Mouse (Mus musculus) spleen, adult 2 months (tissue): ENCODE measurements at regions not wholly inside any gene's neighbourhood (a gene's known extent, or its start where the extent isn't known, plus 50 kb on each side); places are given as distances from the start of the nearest gene placed in this dataset.

Source experiments
- DNase-seq, 2 experiments: peaks; one replicate each; pipeline versions ENCODE4 v3.0.0 to v3.0.0-alpha.2; 2012 to 2021; ENCODE audit warnings: low spot score in 2 of 2, low read depth in 1 of 2
- H3K27ac ChIP-seq: fragments of 200-500 bp; 2 replicates; pipeline ENCODE4 v1.5.1; 2012; ENCODE audit warnings: low read length, inconsistent platforms; ENCODE audit not compliant: insufficient read depth
- H3K27me3 ChIP-seq: fragments of 200-500 bp; 2 replicates; pipeline ENCODE4 v1.6.1; 2012; ENCODE audit warnings: mild to moderate bottlenecking, moderate library complexity, low read length, inconsistent platforms; ENCODE audit not compliant: control insufficient read depth, insufficient read depth
- H3K36me3 ChIP-seq: fragments of 200-500 bp; 2 replicates; pipeline ENCODE4 v1.6.1; 2012; ENCODE audit warnings: mild to moderate bottlenecking, low read length, inconsistent platforms; ENCODE audit not compliant: control insufficient read depth, insufficient read depth
- H3K4me1 ChIP-seq: fragments of 200-500 bp; 2 replicates; pipeline ENCODE4 v1.6.1; 2011; ENCODE audit warnings: inconsistent platforms; ENCODE audit not compliant: control insufficient read depth, insufficient read depth, insufficient read length
- H3K4me3 ChIP-seq: fragments of 200-500 bp; 2 replicates; pipeline ENCODE4 v1.5.1; 2011; ENCODE audit warnings: mild to moderate bottlenecking, inconsistent platforms; ENCODE audit not compliant: insufficient read depth, insufficient read length; ENCODE audit errors: extremely low read depth
- CTCF ChIP-seq: fragments of 200-500 bp; IDR thresholded peaks from 2 replicates; pipeline ENCODE4 v1.5.1; 2011; ENCODE audit warnings: mild to moderate bottlenecking, inconsistent platforms; ENCODE audit not compliant: insufficient read depth, insufficient read length, insufficient replicate concordance; ENCODE audit errors: extremely low read depth
- POLR2A ChIP-seq: fragments of 200-500 bp; IDR thresholded peaks from 2 replicates; pipeline ENCODE4 v1.6.1; 2011; ENCODE audit warnings: low read depth, low read length, inconsistent platforms
- WGBS: fragments of 180-500 bp; shearing (Covaris S2); methylation state at CpG from one replicate; pipeline ENCODE4 v1.1.7; 2018; 5-methylcytosine and 5-hydroxymethylcytosine counted together

DNA sequence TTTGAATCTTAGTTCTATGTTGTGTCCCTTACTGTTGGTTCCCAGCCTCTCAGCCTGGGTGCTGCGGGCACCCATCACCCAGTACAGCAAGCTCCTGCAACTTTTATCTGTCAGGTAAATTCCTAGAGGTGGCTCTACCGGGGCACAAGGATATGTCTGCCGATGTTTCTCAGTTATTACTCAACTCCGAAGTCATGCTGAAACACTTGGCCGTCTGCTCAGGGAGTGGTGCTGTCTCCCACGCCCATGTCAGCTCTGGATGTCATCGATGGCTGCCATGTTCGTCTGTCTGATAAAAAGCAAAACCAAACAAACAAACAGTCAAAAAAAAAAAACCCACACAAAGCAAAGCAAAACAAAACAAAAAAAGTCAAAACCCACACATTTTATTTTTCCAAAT, 171.4 kb downstream of the Bmp7 start:
- no peak for DNase-seq
- Histone ChIP-seq H3K27me3 (no peaks in the 10 kb centered on the region), H3K36me3 (no peaks in the 10 kb centered on the region), H3K4me3 (no peak overlapping the region), H3K4me1 (no peaks in the 10 kb centered on the region), H3K27ac (no peak overlapping the region)
- TF ChIP-seq POLR2A (no peak), CTCF (no peak)
- WGBS = 82% methylated on average over 8 of the region's 8 CpGs

DNA sequence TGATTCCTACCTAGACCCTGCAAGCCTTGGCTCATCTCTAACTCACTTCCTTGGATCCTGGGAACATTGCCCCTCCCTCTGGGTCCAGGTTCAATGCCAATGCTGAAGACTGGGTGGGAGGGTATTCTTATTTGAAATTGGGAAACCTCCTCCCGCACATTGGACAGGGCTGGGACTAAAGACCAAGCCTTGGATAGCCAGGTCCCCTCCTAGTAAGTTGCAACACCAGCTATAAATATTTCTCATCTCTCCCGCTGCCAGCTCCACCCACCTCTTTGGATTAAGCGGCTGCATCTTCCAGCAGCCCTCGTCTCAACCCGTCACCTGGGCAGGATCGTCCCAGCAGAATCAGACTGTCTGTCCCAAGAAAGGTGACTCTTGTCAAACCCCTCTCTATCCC, 170.1 kb downstream of the Bmp7 start:
- Histone ChIP-seq H3K36me3 (no peaks in the 10 kb centered on the region), H3K27me3 (no peaks in the 10 kb centered on the region), H3K27ac (no peak overlapping the region), H3K4me3 (no peak overlapping the region), H3K4me1 (no peaks in the 10 kb centered on the region)
- TF ChIP-seq CTCF (no peak), POLR2A (no peak)
- WGBS = 85% methylated on average over 6 of the region's 6 CpGs
- no peak for DNase-seq

DNA sequence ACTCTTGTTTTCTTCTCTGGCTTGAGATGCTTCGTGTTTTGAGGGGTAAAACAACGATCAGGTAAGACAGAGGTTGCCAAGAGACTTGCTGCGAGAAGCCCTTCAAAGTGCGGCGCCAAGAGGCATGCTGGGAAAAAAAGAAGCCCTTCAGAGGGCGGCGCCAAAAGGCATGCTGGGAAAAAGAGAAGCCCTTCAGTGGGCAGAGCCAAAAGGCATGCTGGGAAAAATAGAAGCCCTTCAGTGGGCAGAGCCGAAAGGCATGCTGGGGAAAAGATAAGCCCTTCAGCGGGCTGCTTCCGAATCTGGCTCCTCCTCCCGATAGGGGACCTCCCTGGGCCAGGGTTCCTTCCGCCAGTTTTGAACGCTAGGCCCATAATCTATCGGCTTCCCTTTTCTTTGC, 169.5 kb downstream of the Bmp7 start:
- no peak overlapping the region for H3K27ac ChIP-seq
- no peaks in the 10 kb centered on the region for H3K36me3 ChIP-seq
- no peak overlapping the region for H3K4me3 ChIP-seq
- H3K4me1 ChIP-seq = no peaks in the 10 kb centered on the region
- DNase-seq = no peak
- TF ChIP-seq POLR2A = no peak
- TF ChIP-seq CTCF = no peak
- WGBS = 85% methylated on average over 14 of the region's 14 CpGs
- no peaks in the 10 kb centered on the region for H3K27me3 ChIP-seq

DNA sequence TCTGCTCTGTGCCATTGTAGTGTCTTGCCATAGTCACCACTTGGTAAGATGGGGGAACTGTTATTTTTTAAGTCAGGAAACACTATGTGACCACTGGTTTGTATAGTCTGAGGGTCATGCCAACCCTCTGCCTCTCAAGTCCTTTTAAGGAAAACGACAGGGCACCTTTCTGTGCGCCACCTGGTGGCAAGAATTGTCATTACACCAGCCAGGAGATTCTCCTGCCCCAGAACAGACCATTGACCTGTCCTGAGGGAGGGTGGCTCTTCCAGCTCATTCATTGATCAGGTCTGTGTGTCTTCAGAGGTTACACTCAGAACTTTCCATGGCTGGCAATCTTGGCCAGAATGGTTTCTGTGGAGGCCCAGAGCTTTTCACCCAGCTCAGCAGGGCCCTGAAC, 166.9 kb downstream of the Bmp7 start:
- Histone ChIP-seq H3K4me3 (no peak overlapping the region), H3K27ac (no peak overlapping the region), H3K4me1 (no peaks in the 10 kb centered on the region), H3K27me3 (no peaks in the 10 kb centered on the region), H3K36me3 (no peaks in the 10 kb centered on the region)
- DNase-seq = peak in 1 of 2 experiments; percentile 31
- 0% methylated on average over 2 of the region's 2 CpGs for WGBS
- TF ChIP-seq POLR2A = no peak
- TF ChIP-seq CTCF = peak; percentile 69; the same call in 1 of the 2 replicates

DNA sequence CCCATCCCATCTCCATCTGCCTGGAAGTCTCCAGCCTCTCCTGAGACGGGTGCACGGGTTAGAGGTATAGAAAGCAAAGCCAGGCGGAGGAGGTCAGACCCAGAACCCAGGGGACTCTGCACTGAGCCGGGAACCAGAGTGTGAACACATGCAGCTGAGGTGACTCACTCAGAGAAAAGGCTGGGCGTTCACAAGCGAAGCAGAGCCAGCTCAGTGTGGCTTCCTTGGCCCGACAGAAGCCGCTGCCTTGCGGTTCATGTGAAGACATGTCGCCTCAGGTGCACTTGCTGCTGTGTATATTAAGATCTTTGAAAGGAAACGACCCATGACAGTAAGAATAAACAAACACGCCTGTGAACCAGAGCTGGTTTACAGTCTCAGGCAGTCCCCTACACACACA, 163.6 kb downstream of the Bmp7 start:
- no peaks in the 10 kb centered on the region for H3K4me1 ChIP-seq
- H3K4me3 ChIP-seq = no peak overlapping the region
- TF ChIP-seq POLR2A (no peak), CTCF (no peak)
- no peaks in the 10 kb centered on the region for H3K36me3 ChIP-seq
- no peak overlapping the region for H3K27ac ChIP-seq
- H3K27me3 ChIP-seq = no peaks in the 10 kb centered on the region
- DNase-seq = no peak
- WGBS = 80% methylated on average over 12 of the region's 12 CpGs

DNA sequence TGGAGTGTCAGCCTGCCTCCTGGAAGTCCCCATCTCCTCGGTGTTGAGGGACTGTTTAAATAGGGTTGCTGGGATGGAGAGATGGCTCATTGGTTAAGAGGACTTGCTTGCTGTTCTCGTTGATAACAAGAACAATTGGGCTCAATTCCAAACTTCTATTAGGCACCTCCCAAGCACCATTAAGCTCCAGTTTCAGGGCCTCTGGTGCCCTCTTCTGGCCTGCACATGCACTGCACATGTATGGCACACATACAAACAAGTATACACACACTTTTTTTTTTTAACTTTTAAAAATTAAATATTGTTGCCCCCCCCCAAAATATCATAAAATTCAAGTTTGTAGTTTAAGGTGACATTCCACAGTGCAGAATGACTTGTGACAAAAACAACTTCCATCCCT, 162.3 kb downstream of the Bmp7 start:
- 82% methylated on average over 2 of the region's 2 CpGs for WGBS
- DNase-seq = no peak
- H3K4me1 ChIP-seq = no peaks in the 10 kb centered on the region

DNA sequence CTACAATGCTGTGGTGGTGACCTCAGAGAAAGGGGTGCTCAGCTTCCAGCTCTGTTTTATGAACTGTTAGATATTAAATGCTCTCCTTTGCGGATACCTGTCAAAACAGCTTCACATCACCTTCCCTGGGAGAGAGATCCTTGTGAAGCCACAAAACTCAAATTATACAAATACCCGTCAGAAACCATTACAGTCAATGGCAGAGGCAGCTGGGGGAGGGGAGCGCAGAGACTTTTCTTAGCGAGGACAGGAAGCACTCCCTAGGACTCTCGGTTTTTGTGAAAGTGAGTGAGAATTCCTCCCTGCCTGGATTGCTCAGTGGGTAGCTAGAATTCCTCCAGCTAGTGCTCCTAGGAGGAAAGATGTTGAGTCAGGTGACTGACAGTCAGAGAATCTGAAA, 161.0 kb downstream of the Bmp7 start:
- Histone ChIP-seq H3K4me3 (no peak overlapping the region), H3K27ac (no peak overlapping the region), H3K36me3 (no peaks in the 10 kb centered on the region), H3K4me1 (no peaks in the 10 kb centered on the region), H3K27me3 (no peaks in the 10 kb centered on the region)
- TF ChIP-seq CTCF = no peak
- TF ChIP-seq POLR2A = no peak
- no peak for DNase-seq
- WGBS = 28% methylated on average over 5 of the region's 5 CpGs

More for the DNA sequence above, 162.3 kb downstream of the Bmp7 start:
- no peak overlapping the region for H3K4me3 ChIP-seq
- no peak overlapping the region for H3K27ac ChIP-seq
- H3K27me3 ChIP-seq = no peaks in the 10 kb centered on the region
- H3K36me3 ChIP-seq = no peaks in the 10 kb centered on the region
- TF ChIP-seq POLR2A (no peak), CTCF (no peak)
